Mouse (Mus musculus) left cerebral cortex, adult 2 months (tissue): ENCODE measurements around the gene Cdk14. TPM values are rescaled to one million over a fixed set of nuclear protein-coding genes. Genes with fewer than 3 reads are reported as not detected.
"Not testable (repeated sequence)": the region's sequence is repeated elsewhere in the genome, so short reads cannot be mapped to it uniquely, and the experiment has no call there.

Source experiments
- DNase-seq, 2 experiments: peaks; one replicate each; pipeline ENCODE4 v3.0.0; 2021 to 2022; ENCODE audit warnings: low spot score in 2 of 2, mixed read lengths in 1 of 2; ENCODE audit errors: extremely low spot score in 1 of 2
- H3K27ac ChIP-seq: fragments of 200-600 bp; 2 replicates; pipeline ENCODE4 v1.8.1; 2022
- H3K4me3 ChIP-seq: fragments of 200-600 bp; 2 replicates; pipeline ENCODE4 v1.8.1; 2022
- CTCF ChIP-seq: fragments of 200-600 bp; IDR thresholded peaks from 2 replicates; pipeline ENCODE4 v1.8.1; 2022; ENCODE audit warnings: antibody characterized with exemption, mild to moderate bottlenecking, moderate library complexity
- intact Hi-C: fragments of 180-260 bp; cut with DNase I; formaldehyde crosslinking; loops from one replicate; pipeline ENCODE4 v1.15.1; 2025
- total RNA-seq, 2 experiments: library from RNA; stranded (reverse); gene quantifications; 2 replicates each; pipeline ENCODE4 v1.2.3; 2021

Cdk14 gene
- total RNA-seq, 2 experiments from 2014 or later = 199 to 207 TPM

DNA sequence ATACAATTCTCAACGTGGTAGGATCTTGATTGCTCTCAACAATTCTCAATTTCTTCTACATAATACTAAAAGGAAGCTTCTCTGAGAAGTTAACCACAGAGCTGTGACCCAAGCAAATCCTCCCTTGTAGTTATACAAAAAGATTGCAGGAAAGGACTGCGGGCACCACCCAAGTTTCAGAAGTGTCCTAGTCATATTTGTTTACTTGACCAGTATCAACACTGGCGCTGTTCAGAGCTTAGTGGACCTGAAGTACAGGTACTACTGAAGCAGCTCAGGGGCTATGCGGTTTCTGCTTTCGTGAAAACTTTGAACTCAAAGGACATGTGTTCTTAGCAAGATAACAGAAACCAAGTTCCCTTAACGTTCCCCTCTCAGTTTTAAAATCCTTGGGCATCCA lies 172.4 kb downstream of the Cdk14 start:
- Histone ChIP-seq H3K4me3 (no peak overlapping the region), H3K27ac (no peak overlapping the region)
- DNase-seq = no peak
- intact Hi-C loops = no loop called here
- no peak for TF ChIP-seq CTCF

DNA sequence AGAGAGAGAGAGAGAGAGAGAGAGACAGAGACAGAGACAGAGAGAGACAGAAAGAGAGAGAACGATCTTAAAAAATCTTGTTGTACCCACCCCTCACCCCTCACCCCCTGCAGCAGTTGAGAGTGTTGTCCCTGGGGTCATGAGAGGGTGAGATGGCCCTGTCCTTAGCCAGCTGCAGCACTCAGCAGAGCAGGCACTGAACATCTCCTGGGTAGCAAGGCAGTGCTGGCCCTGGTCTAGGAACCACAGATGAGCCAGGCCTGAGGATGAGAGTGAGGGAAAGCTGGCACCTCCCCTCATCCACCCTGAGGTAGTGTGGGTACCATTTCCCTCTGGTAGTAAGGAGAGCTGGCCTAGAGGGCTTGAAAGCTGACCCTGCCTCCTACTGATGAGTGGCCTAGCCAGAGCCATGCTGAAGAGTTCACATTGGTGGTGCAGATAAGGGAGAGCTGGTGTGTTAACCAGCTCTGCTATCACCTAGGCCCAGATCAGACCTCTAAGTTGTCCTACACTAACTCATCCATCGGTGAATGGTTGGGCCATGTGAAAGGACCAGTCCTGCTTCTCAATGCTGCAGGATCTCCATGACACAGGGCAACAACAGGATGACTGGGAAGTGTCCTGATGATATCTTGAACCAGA lies 173.5 kb downstream of the Cdk14 start:
- TF ChIP-seq CTCF = no peak
- intact Hi-C loops = no loop called here
- Histone ChIP-seq H3K27ac (no peak overlapping the region), H3K4me3 (no peak overlapping the region)
- DNase-seq = no peak

DNA sequence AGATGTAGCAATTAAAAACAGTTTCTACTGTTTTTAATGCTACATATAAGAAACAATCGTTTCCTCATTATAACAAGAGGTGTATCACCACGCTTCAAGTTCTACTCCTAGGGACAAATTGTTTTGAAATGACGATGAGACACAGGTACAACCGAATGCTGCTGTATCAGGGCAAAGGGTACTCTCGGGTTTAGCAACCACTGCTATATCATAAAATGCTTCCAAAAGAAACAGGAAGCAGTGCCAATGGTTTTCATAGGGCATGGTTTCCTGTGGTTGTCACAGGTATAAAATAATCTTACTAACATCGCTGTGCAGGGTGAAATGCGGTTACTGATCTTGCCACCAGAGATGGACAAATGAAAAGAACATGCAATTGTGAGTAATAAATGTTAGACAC lies 174.9 kb downstream of the Cdk14 start:
- TF ChIP-seq CTCF = no peak

DNA sequence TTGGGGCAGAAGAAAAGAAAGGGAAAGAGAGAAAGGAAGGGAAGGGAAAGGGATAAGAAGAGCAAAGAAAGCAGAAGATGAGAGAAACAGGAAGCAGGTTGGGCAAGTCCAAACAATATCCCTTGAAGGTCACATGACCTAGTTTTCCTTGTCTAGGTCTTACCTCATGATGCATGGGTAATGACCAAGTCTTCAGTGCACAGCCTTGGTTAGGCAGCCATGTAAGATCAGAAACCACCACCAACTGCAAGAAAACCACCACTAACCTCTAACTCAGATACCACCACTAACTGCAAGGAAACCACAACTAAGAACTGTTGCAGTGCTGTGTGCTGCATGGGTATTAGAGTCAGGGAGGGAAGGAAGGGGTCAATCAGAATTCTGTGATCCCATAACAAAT lies 176.5 kb downstream of the Cdk14 start:
- intact Hi-C loops = no loop called here
- no peak overlapping the region for H3K27ac ChIP-seq
- no peak for DNase-seq
- H3K4me3 ChIP-seq = no peak overlapping the region
- TF ChIP-seq CTCF = no peak

More for the DNA sequence above, 174.9 kb downstream of the Cdk14 start:
- Histone ChIP-seq H3K4me3 (no peak overlapping the region), H3K27ac (no peak overlapping the region)
- intact Hi-C loops = no loop called here
- DNase-seq = no peak

DNA sequence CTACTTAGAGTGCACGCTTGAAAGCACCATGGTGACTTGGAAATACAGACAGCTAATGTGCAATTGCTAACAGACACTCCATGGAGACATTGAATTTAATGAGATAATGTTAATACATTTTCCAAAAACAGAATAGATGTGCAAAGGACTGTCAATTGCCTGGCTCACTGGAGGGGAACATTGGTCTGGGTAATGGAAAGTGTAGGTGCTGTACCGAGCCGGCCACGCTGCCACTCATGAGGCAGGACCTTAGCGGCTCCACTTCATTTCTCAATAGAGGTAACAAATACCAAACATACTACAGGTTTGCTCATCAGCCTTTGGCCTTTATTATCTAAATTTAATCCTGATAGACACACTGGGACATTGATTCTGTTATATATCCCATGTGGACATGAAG lies 177.4 kb downstream of the Cdk14 start:
- no peak for TF ChIP-seq CTCF
- intact Hi-C loops = no loop called here
- Histone ChIP-seq H3K4me3 (no peak overlapping the region), H3K27ac (no peak overlapping the region)
- DNase-seq = no peak

DNA sequence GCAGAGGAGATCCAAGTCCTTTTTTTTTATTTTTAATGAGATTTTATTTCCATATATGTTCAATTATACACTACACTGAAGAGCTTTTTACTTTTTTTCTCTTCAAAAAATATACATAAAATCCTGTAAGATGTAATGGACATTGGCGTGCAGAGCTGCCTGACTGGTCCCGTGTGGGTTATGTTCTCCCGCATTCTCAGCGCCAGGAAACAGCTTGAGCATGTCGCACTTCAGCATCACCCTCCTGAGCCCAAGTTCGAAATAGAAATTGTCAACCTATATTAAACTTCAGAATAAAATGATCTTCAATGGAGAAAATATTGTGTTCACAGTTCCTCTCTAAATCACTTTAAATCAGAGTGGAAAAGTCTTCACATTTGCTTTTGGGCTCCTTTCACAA lies 179.0 kb downstream of the Cdk14 start:
- Histone ChIP-seq H3K27ac (0 out of 2 replicates have a peak overlapping the region, but pooled peaks have one; percentile 24), H3K4me3 (no peak overlapping the region)
- no peak for DNase-seq
- intact Hi-C loops = no loop called here
- no peak for TF ChIP-seq CTCF

DNA sequence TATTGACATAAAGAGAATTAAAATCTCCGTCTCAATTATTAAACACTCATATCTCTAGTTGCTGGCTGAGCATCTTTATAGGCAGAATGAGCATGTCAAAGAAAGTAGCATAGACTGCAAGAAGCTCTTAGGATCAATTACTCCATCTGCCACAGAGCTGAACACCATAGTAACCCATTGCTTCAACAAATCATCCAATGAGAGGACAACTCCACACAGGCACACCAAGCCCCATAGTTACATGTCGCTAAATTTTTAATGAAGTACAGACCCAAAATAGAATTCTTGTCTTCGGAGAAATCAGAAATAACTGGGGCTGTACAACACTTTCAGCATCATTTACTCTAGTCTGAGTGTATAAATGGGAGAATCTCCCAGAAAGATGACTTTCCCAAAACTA lies 180.0 kb downstream of the Cdk14 start:
- intact Hi-C loops = no loop called here
- no peak for TF ChIP-seq CTCF
- DNase-seq = no peak
- Histone ChIP-seq H3K4me3 (no peak overlapping the region), H3K27ac (no peak overlapping the region)

DNA sequence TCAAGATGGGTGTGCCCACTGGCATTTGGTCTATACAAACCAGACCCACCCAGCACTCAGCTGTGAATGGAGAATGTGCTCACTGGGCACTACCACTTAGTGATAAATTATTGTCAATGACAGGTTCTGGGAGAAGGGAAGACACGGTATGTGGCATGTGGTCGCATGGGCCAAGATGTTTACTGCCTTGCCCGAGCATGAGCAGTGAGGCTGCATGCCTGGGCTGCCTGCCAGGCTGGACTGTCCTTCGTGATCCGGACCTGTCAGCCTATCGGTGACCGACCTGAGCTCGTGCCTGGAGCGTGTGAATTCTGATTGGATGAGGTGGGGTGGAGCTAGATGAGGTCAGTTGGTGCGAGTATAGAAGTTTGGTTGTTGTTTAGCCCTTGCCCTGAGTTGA lies 185.2 kb downstream of the Cdk14 start:
- intact Hi-C loops = not testable (repeated sequence)

DNA sequence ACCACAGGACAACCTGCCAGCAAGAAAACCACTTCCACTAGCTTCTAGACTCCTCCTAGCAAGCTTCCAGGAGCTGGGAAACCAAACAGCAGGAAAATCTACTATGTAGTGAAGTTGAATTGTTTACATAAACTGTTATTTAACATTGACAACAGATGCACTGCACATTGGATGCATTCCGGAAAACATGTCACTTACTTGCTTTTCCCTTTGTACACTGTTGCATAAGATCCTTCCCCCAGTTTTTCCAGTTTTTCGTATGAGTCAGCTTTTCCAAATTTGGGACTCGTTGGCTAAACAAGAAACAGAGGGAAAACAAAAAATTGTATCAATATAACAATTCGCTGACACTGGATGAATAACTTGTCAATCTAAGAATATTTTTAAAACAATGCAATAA lies 193.1 kb downstream of the Cdk14 start:
- Histone ChIP-seq H3K27ac (no peak overlapping the region), H3K4me3 (no peak overlapping the region)
- TF ChIP-seq CTCF = no peak
- intact Hi-C loops = no loop called here
- DNase-seq = no peak

More for the DNA sequence above, 185.2 kb downstream of the Cdk14 start:
- H3K27ac ChIP-seq, DNase-seq, H3K4me3 ChIP-seq: not testable (repeated sequence)

DNA sequence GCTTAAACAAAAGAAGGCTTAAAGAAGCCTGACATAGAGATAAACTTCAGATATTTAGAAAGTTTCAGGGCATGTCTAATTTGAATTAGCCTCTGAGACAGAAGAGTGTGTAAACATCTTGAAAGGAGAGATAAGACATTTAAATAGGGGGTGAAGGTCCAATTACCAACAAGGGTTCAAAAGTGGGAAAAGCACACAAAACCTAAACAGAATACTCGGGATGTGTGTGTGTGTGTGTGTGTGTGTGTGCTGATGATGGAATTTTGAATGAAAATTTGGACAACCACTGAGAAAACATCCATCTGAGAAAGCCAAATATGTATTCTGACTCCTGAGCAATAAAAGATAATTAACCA lies 208.4 kb downstream of the Cdk14 start:
- DNase-seq = no peak
- Histone ChIP-seq H3K27ac (no peak overlapping the region), H3K4me3 (no peak overlapping the region)
- no peak for TF ChIP-seq CTCF
- intact Hi-C loops = no loop called here

DNA sequence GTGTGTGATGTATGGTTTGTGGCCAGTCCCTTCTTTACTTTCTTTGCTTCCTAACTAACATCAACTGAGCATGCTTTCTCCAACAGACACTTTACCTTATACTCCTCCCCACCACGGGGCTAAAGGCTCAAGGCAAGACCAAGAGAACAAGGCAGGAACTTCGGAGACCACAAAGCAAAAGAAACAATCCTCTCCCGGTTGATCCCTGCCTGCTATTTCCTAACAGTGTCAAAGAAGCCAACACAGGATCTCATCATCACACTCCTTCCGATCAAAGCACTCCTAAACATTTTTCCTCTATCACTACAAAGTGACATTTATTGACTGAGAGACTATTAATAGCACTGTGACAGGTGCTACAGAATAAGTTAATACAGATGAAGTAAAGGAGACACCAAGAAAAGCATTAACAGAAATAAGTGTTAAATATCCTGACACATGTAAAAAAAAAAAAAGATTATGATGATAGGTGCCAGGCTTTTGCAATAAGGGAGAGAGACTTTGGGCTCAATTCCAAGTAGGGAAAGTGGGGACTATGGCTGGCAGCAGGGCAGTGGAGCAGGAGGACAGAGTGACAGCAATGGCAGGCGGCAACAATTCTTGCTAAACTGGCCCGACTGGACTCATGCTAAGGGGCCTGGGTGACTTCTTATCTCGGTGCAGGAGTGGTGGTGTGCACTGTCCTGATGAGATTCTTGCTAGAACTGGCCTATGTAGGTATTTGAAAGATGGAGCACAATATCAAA lies 208.9 kb downstream of the Cdk14 start:
- intact Hi-C loops = no loop called here
- Histone ChIP-seq H3K27ac (no peak overlapping the region), H3K4me3 (no peak overlapping the region)
- DNase-seq = no peak
- no peak for TF ChIP-seq CTCF

DNA sequence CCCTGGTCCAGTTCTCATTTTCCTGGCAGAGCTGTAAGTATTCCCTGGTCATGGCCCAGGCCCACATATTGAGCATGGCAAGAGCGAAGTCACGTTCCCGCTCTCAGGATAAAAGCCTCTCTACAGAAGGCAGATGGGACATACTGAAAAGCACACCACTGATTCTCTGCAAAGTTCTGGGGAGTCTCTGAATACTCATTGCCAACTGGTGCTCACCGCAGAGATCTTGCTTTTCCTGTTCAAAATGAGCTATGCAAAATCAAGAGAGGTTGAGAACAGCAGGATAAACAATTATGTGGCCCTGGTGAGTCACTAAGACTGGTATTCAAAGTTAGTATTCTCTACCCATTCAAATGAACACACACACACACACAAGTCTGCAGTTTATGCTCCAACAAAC lies 212.1 kb downstream of the Cdk14 start:
- intact Hi-C loops = no loop called here
- no peak overlapping the region for H3K27ac ChIP-seq
- TF ChIP-seq CTCF = no peak
- H3K4me3 ChIP-seq = no peak overlapping the region
- no peak for DNase-seq

DNA sequence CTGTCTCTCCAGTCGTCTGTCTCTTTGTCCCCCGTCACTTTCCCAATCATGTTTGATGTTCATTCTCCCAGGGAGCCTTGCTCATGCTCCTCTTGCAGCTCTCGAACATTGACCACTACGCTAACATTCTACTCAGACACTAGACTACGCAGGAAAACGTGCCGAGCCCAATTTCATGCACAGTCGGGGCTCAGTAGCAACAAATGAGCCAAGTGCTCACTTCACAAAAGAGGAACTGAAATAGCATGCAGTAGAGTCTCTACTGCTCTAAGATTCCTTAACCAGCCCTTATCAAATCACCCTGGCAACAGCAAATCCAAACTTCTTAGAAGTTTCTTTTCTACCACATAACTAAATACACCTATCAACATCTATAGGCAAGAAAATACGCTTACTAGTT lies 214.1 kb downstream of the Cdk14 start:
- no peak for DNase-seq
- intact Hi-C loops = no loop called here
- TF ChIP-seq CTCF = no peak

More for the DNA sequence above, 214.1 kb downstream of the Cdk14 start:
- Histone ChIP-seq H3K27ac (no peak overlapping the region), H3K4me3 (no peak overlapping the region)
